Mouse (Mus musculus): ENCODE results near the gene Gpc5.

DNA sequence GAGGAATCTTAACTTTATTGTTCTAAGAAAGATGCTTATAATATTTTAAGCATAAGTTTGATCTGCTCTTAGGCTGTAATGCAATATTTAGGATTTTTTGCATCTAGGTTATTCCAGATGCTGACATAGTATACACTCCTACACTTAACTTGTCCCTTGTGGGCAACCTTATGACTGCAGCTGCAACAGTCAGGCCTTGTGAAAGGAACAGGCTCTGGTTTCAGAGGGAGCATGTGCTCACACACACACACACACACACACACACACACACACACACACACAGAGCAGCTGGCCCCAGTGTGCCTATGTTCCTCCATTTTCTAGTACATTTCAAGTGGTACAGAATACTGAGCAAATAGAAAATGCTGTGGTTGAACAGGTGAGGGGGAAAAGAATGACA is 190.8 kb downstream of the Gpc5 start:
- TF ChIP-seq POLR2A (IDR thresholded peaks at IDR 0.05; ENCODE audit: borderline replicate concordance, insufficient read depth, low read length): no peak
- TF ChIP-seq CTCF (IDR thresholded peaks at IDR 0.05; ENCODE audit: borderline replicate concordance, insufficient read depth, low read depth, low read length): no peak
